Mouse (Mus musculus): Measurements from ENCODE around the gene C1ql4.
A peak's percentile ranks its signal among the peaks of the same experiment; 100 is the strongest.

DNA sequence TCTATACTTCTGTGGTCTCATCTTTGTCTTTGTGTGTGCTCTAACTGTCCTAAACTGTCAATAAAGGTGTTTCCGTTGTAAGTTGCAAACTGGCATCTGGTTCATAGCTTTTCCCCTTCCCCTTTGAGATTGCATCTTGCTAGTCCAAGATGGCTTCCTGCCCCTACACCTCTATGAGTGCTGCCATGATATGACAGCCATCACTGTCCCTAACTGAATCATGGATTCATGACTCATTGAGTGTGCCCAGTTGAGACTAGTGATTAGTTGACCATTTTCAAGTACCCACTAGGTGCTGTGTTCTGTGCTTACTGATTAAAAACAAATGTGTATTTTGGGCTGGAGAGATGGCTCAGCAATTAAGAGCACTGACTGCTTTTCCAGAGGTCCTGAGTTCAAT lies 49.6 kb downstream of the C1ql4 start:
- TF ChIP-seq POLR2A (IDR thresholded peaks at IDR 0.05; ENCODE audit: insufficient read length, low read depth) = peak; percentile 24
- no peak for TF ChIP-seq POLR2AphosphoS2 (IDR thresholded peaks at IDR 0.05; ENCODE audit: insufficient read length, low read depth)
- no peak for TF ChIP-seq USF1 (IDR thresholded peaks at IDR 0.05; ENCODE audit: low read depth)
- no peak for TF ChIP-seq MAX (IDR thresholded peaks at IDR 0.05; ENCODE audit: low read depth)

All from myocyte (in vitro differentiated cells).